Mouse (Mus musculus): ENCODE measurements around the gene Igf2bp2. TPM values are rescaled to one million over a fixed set of nuclear protein-coding genes. Genes with fewer than 3 reads are reported as not detected.

The Igf2bp2 gene
- polyA plus RNA-seq, 1 experiment from 2014 or later, result 99.5 TPM

- Histone ChIP-seq H3K4me2 (peak overlapping the region; percentile 75), H3K27ac (no peak overlapping the region), H3K4me1 (peaks cover 16% of the 10 kb centered on the region; the same call in 1 of the 2 replicates), H3K9ac (no peak overlapping the region), H3K27me3 (no peaks in the 10 kb centered on the region), H3K36me3 (no peaks in the 10 kb centered on the region), H3K9me3 (no peaks in the 10 kb centered on the region), H3K4me3 (no peak overlapping the region; the same call in 1 of the 2 replicates)
- WGBS, result 58% methylated on average over 8 of the region's 8 CpGs
- no peak for ATAC-seq (ENCODE audit: insufficient number of reproducible peaks, insufficient read depth, low FRiP score, low TSS enrichment, low read depth)
Measured at GRCm38 (mm10) chr16:22164446-22164845, 1.3 kb upstream of the Igf2bp2 start.

GRCm38 (mm10) chr16:22163456-22163851 is 355 bp upstream of the Igf2bp2 start:
- Histone ChIP-seq H3K4me3 (peak overlapping the region; percentile 97), H3K27me3 (no peaks in the 10 kb centered on the region)
- peak; percentile 67 for ATAC-seq (ENCODE audit: insufficient number of reproducible peaks, insufficient read depth, low FRiP score, low TSS enrichment, low read depth)

GRCm38 (mm10) chr16:22162066-22162511 is 1.0 kb downstream of the Igf2bp2 start:
- ATAC-seq (ENCODE audit: insufficient number of reproducible peaks, insufficient read depth, low FRiP score, low TSS enrichment, low read depth), result peak; percentile 6; the same call in 1 of the 2 replicates
- no peaks in the 10 kb centered on the region for H3K27me3 ChIP-seq
- no peaks in the 10 kb centered on the region for H3K9me3 ChIP-seq
- H3K4me2 ChIP-seq, result peak overlapping the region; percentile 75
- H3K27ac ChIP-seq, result peak overlapping the region; percentile 94
- no peaks in the 10 kb centered on the region for H3K36me3 ChIP-seq
- H3K4me1 ChIP-seq, result peaks cover 23% of the 10 kb centered on the region
- under 1% methylated on average over 19 of the region's 19 CpGs for WGBS
- peak overlapping the region; percentile 97 for H3K4me3 ChIP-seq
- peak overlapping the region; percentile 98 for H3K9ac ChIP-seq

More at GRCm38 (mm10) chr16:22163456-22163851, 355 bp upstream of the Igf2bp2 start:
- Histone ChIP-seq H3K4me2 (peak overlapping the region; percentile 75), H3K36me3 (no peaks in the 10 kb centered on the region), H3K9me3 (no peaks in the 10 kb centered on the region), H3K9ac (peak overlapping the region; percentile 98), H3K4me1 (peaks cover 20% of the 10 kb centered on the region), H3K27ac (peak overlapping the region; percentile 94)
- WGBS, result under 1% methylated on average over 27 of the region's 27 CpGs

GRCm38 (mm10) chr16:22161351-22162065 is 1.6 kb downstream of the Igf2bp2 start:
- Histone ChIP-seq H3K4me3 (peak overlapping the region; percentile 97), H3K9ac (peak overlapping the region; percentile 98), H3K4me1 (peaks cover 23% of the 10 kb centered on the region), H3K9me3 (no peaks in the 10 kb centered on the region), H3K27ac (peak overlapping the region; percentile 94), H3K36me3 (no peaks in the 10 kb centered on the region), H3K27me3 (no peaks in the 10 kb centered on the region), H3K4me2 (peak overlapping the region; percentile 75)
- WGBS, result under 1% methylated on average over 71 of the region's 71 CpGs
- no peak for ATAC-seq (ENCODE audit: insufficient number of reproducible peaks, insufficient read depth, low FRiP score, low TSS enrichment, low read depth)

GRCm38 (mm10) chr16:22160386-22161145 is 2.5 kb downstream of the Igf2bp2 start:
- Histone ChIP-seq H3K9me3 (no peaks in the 10 kb centered on the region), H3K36me3 (no peaks in the 10 kb centered on the region), H3K9ac (peak overlapping the region; percentile 64), H3K27ac (peak overlapping the region; percentile 94; the same call in 1 of the 2 replicates), H3K4me3 (peak overlapping the region; percentile 97), H3K4me2 (peak overlapping the region; percentile 75), H3K27me3 (no peaks in the 10 kb centered on the region), H3K4me1 (peaks cover 23% of the 10 kb centered on the region)
- ATAC-seq (ENCODE audit: insufficient number of reproducible peaks, insufficient read depth, low FRiP score, low TSS enrichment, low read depth), result no peak
- 1% methylated on average over 16 of the region's 16 CpGs for WGBS

GRCm38 (mm10) chr16:22152941-22153444 is 10.1 kb downstream of the Igf2bp2 start:
- peaks cover 41% of the 10 kb centered on the region for H3K4me1 ChIP-seq
- no peaks in the 10 kb centered on the region for H3K9me3 ChIP-seq
- no peaks in the 10 kb centered on the region for H3K36me3 ChIP-seq
- no peak overlapping the region for H3K9ac ChIP-seq
- no peak overlapping the region for H3K27ac ChIP-seq
- no peaks in the 10 kb centered on the region for H3K27me3 ChIP-seq
- H3K4me2 ChIP-seq, result no peak overlapping the region
- no peak overlapping the region for H3K4me3 ChIP-seq
- no peak for ATAC-seq (ENCODE audit: insufficient number of reproducible peaks, insufficient read depth, low FRiP score, low TSS enrichment, low read depth)
- 89% methylated on average over 11 of the region's 11 CpGs for WGBS

- no peaks in the 10 kb centered on the region for H3K9me3 ChIP-seq
- no peak overlapping the region for H3K9ac ChIP-seq
- H3K36me3 ChIP-seq, result no peaks in the 10 kb centered on the region
- H3K27me3 ChIP-seq, result no peaks in the 10 kb centered on the region
- WGBS, result 18% methylated on average over 10 of the region's 11 CpGs
- no peak overlapping the region for H3K4me2 ChIP-seq
- no peak overlapping the region for H3K4me3 ChIP-seq
- H3K4me1 ChIP-seq, result peaks cover 51% of the 10 kb centered on the region
- no peak for ATAC-seq (ENCODE audit: insufficient number of reproducible peaks, insufficient read depth, low FRiP score, low TSS enrichment, low read depth)
- no peak overlapping the region for H3K27ac ChIP-seq
Measured at GRCm38 (mm10) chr16:22151706-22152315, 11.3 kb downstream of the Igf2bp2 start.

- WGBS, result 37% methylated on average over 2 of the region's 2 CpGs
- ATAC-seq (ENCODE audit: insufficient number of reproducible peaks, insufficient read depth, low FRiP score, low TSS enrichment, low read depth), result no peak
Measured at GRCm38 (mm10) chr16:22150421-22150820, 12.7 kb downstream of the Igf2bp2 start.

GRCm38 (mm10) chr16:22149659-22150345 is 13.3 kb downstream of the Igf2bp2 start:
- no peak for ATAC-seq (ENCODE audit: insufficient number of reproducible peaks, insufficient read depth, low FRiP score, low TSS enrichment, low read depth)
- peaks cover 51% of the 10 kb centered on the region for H3K4me1 ChIP-seq
- no peaks in the 10 kb centered on the region for H3K9me3 ChIP-seq
- no peak overlapping the region for H3K4me3 ChIP-seq
- H3K36me3 ChIP-seq, result no peaks in the 10 kb centered on the region
- no peak overlapping the region; the same call in 1 of the 2 replicates for H3K9ac ChIP-seq
- 30% methylated on average over 10 of the region's 10 CpGs for WGBS
- H3K27me3 ChIP-seq, result no peaks in the 10 kb centered on the region
- no peak overlapping the region for H3K27ac ChIP-seq
- H3K4me2 ChIP-seq, result no peak overlapping the region

More at GRCm38 (mm10) chr16:22150421-22150820, 12.7 kb downstream of the Igf2bp2 start:
- Histone ChIP-seq H3K27ac (no peak overlapping the region), H3K4me1 (peaks cover 51% of the 10 kb centered on the region), H3K9me3 (no peaks in the 10 kb centered on the region), H3K4me3 (no peak overlapping the region), H3K9ac (no peak overlapping the region; the same call in 1 of the 2 replicates), H3K27me3 (no peaks in the 10 kb centered on the region), H3K4me2 (no peak overlapping the region), H3K36me3 (no peaks in the 10 kb centered on the region)

- ATAC-seq (ENCODE audit: insufficient number of reproducible peaks, insufficient read depth, low FRiP score, low TSS enrichment, low read depth), result no peak
- H3K9me3 ChIP-seq, result no peaks in the 10 kb centered on the region
- no peak overlapping the region for H3K27ac ChIP-seq
Measured at GRCm38 (mm10) chr16:22149076-22149475, 14.0 kb downstream of the Igf2bp2 start.

GRCm38 (mm10) chr16:22147131-22147530 is 16.0 kb downstream of the Igf2bp2 start:
- no peak overlapping the region for H3K4me2 ChIP-seq
- no peaks in the 10 kb centered on the region for H3K36me3 ChIP-seq
- ATAC-seq (ENCODE audit: insufficient number of reproducible peaks, insufficient read depth, low FRiP score, low TSS enrichment, low read depth), result no peak
- H3K9me3 ChIP-seq, result no peaks in the 10 kb centered on the region
- 61% methylated on average over 1 of the region's 1 CpGs for WGBS
- H3K4me3 ChIP-seq, result no peak overlapping the region
- no peak overlapping the region for H3K9ac ChIP-seq
- no peaks in the 10 kb centered on the region for H3K27me3 ChIP-seq
- H3K27ac ChIP-seq, result no peak overlapping the region
- peaks cover 41% of the 10 kb centered on the region for H3K4me1 ChIP-seq

More at GRCm38 (mm10) chr16:22149076-22149475, 14.0 kb downstream of the Igf2bp2 start:
- Histone ChIP-seq H3K4me2 (no peak overlapping the region), H3K27me3 (no peaks in the 10 kb centered on the region), H3K4me3 (no peak overlapping the region), H3K9ac (no peak overlapping the region), H3K4me1 (peaks cover 51% of the 10 kb centered on the region), H3K36me3 (no peaks in the 10 kb centered on the region)
- 36% methylated on average over 2 of the region's 2 CpGs for WGBS

Data from embryonic facial prominence, embryonic 13.5 days (tissue).